Mouse (Mus musculus): ENCODE data around the gene Efna4. TPM values are rescaled to one million over a fixed set of nuclear protein-coding genes. Genes with fewer than 3 reads are reported as not detected.

Efna4 gene
- polyA plus RNA-seq, 1 experiment from 2014 or later = 20.5 TPM

GRCm38 (mm10) chr3:89365486-89366414 lies 27.9 kb upstream of the Efna4 start:
- H3K27ac ChIP-seq (ENCODE audit: low read depth, low read length) = no peak overlapping the region
- H3K9me3 ChIP-seq (ENCODE audit: control insufficient read depth, low read length) = no peaks in the 10 kb centered on the region
- H3K36me3 ChIP-seq (ENCODE audit: control insufficient read depth, insufficient read depth, low read length) = no peaks in the 10 kb centered on the region
- WGBS = 70% methylated on average over 20 of the region's 20 CpGs
- H3K27me3 ChIP-seq (ENCODE audit: control insufficient read depth, insufficient read depth, low read length) = no peaks in the 10 kb centered on the region
- ATAC-seq (ENCODE audit: insufficient read depth, low FRiP score, low TSS enrichment) (no peak), DNase-seq (ENCODE audit: low spot score) (no peak)
- H3K4me3 ChIP-seq (ENCODE audit: low read depth, low read length) = no peak overlapping the region
- H3K4me1 ChIP-seq (ENCODE audit: control insufficient read depth, insufficient read depth, low read length) = no peaks in the 10 kb centered on the region
- no peak overlapping the region for H3K9ac ChIP-seq (ENCODE audit: low read length)
- H3K4me2 ChIP-seq (ENCODE audit: low read depth) = no peak overlapping the region

GRCm38 (mm10) chr3:89365153-89365485 lies 27.3 kb upstream of the Efna4 start, which contains the start of gene Dcst1:
Gene Dcst1 (minus strand): TSS chr3:89365253.
- no peak within 1 kb of the TSS for H3K27ac ChIP-seq (ENCODE audit: low read depth, low read length)
- H3K4me3 ChIP-seq (ENCODE audit: low read depth, low read length) = no peak within 1 kb of the TSS
- H3K9ac ChIP-seq (ENCODE audit: low read length) = no peak within 1 kb of the TSS
- no peak within 1 kb of the TSS for H3K4me2 ChIP-seq (ENCODE audit: low read depth)
- H3K9me3 ChIP-seq (ENCODE audit: control insufficient read depth, low read length) = no peaks in the 10 kb centered on the region
- ATAC-seq (ENCODE audit: insufficient read depth, low FRiP score, low TSS enrichment) = no peak
- WGBS = 92% methylated on average over 11 of the region's 11 CpGs
- DNase-seq (ENCODE audit: low spot score) = no peak
- H3K36me3 ChIP-seq (ENCODE audit: control insufficient read depth, insufficient read depth, low read length) = no peaks in the 10 kb centered on the region
- H3K4me1 ChIP-seq (ENCODE audit: control insufficient read depth, insufficient read depth, low read length) = no peaks in the 10 kb centered on the region
- H3K27me3 ChIP-seq (ENCODE audit: control insufficient read depth, insufficient read depth, low read length) = no peaks in the 10 kb centered on the region

- no peaks in the 10 kb centered on the region for H3K9me3 ChIP-seq (ENCODE audit: control insufficient read depth, low read length)
- ATAC-seq (ENCODE audit: insufficient read depth, low FRiP score, low TSS enrichment) (no peak), DNase-seq (ENCODE audit: low spot score) (no peak)
- no peaks in the 10 kb centered on the region for H3K27me3 ChIP-seq (ENCODE audit: control insufficient read depth, insufficient read depth, low read length)
- WGBS = 65% methylated on average over 8 of the region's 8 CpGs
- no peak overlapping the region for H3K4me3 ChIP-seq (ENCODE audit: low read depth, low read length)
- no peaks in the 10 kb centered on the region for H3K4me1 ChIP-seq (ENCODE audit: control insufficient read depth, insufficient read depth, low read length)
- no peak overlapping the region for H3K9ac ChIP-seq (ENCODE audit: low read length)
- H3K27ac ChIP-seq (ENCODE audit: low read depth, low read length) = no peak overlapping the region
- H3K4me2 ChIP-seq (ENCODE audit: low read depth) = no peak overlapping the region
- no peaks in the 10 kb centered on the region for H3K36me3 ChIP-seq (ENCODE audit: control insufficient read depth, insufficient read depth, low read length)
Observed at GRCm38 (mm10) chr3:89364631-89365030, 26.8 kb upstream of the Efna4 start.

GRCm38 (mm10) chr3:89361675-89362074 lies 23.8 kb upstream of the Efna4 start, which contains the start of gene Dcst2:
Gene Dcst2 (plus strand): TSS chr3:89361975.
- no peak for DNase-seq (ENCODE audit: low spot score)
- no peak within 1 kb of the TSS for H3K4me2 ChIP-seq (ENCODE audit: low read depth)
- no peaks in the 10 kb centered on the region for H3K9me3 ChIP-seq (ENCODE audit: control insufficient read depth, low read length)
- no peaks in the 10 kb centered on the region for H3K36me3 ChIP-seq (ENCODE audit: control insufficient read depth, insufficient read depth, low read length)
- ATAC-seq (ENCODE audit: insufficient read depth, low FRiP score, low TSS enrichment) = no peak
- no peaks in the 10 kb centered on the region for H3K27me3 ChIP-seq (ENCODE audit: control insufficient read depth, insufficient read depth, low read length)
- WGBS = 91% methylated on average over 7 of the region's 7 CpGs
- H3K4me1 ChIP-seq (ENCODE audit: control insufficient read depth, insufficient read depth, low read length) = no peaks in the 10 kb centered on the region
- no peak within 1 kb of the TSS for H3K4me3 ChIP-seq (ENCODE audit: low read depth, low read length)
- no peak within 1 kb of the TSS for H3K27ac ChIP-seq (ENCODE audit: low read depth, low read length)
- H3K9ac ChIP-seq (ENCODE audit: low read length) = no peak within 1 kb of the TSS

- H3K36me3 ChIP-seq (ENCODE audit: control insufficient read depth, insufficient read depth, low read length) = no peaks in the 10 kb centered on the region
- H3K4me3 ChIP-seq (ENCODE audit: low read depth, low read length) = no peak overlapping the region
- DNase-seq (ENCODE audit: low spot score) (no peak), ATAC-seq (ENCODE audit: insufficient read depth, low FRiP score, low TSS enrichment) (no peak)
- no peak overlapping the region for H3K9ac ChIP-seq (ENCODE audit: low read length)
- no peak overlapping the region for H3K27ac ChIP-seq (ENCODE audit: low read depth, low read length)
- no peaks in the 10 kb centered on the region for H3K9me3 ChIP-seq (ENCODE audit: control insufficient read depth, low read length)
- no peaks in the 10 kb centered on the region for H3K27me3 ChIP-seq (ENCODE audit: control insufficient read depth, insufficient read depth, low read length)
- H3K4me1 ChIP-seq (ENCODE audit: control insufficient read depth, insufficient read depth, low read length) = no peaks in the 10 kb centered on the region
- H3K4me2 ChIP-seq (ENCODE audit: low read depth) = no peak overlapping the region
- WGBS = 75% methylated on average over 3 of the region's 3 CpGs
Observed at GRCm38 (mm10) chr3:89360237-89360636, 22.4 kb upstream of the Efna4 start.

GRCm38 (mm10) chr3:89359630-89360029 lies 21.8 kb upstream of the Efna4 start:
- 73% methylated on average over 6 of the region's 6 CpGs for WGBS
- Histone ChIP-seq H3K27ac (ENCODE audit: low read depth, low read length) (no peak overlapping the region), H3K4me3 (ENCODE audit: low read depth, low read length) (no peak overlapping the region), H3K4me2 (ENCODE audit: low read depth) (no peak overlapping the region), H3K9me3 (ENCODE audit: control insufficient read depth, low read length) (no peaks in the 10 kb centered on the region), H3K4me1 (ENCODE audit: control insufficient read depth, insufficient read depth, low read length) (no peaks in the 10 kb centered on the region), H3K36me3 (ENCODE audit: control insufficient read depth, insufficient read depth, low read length) (no peaks in the 10 kb centered on the region), H3K9ac (ENCODE audit: low read length) (no peak overlapping the region), H3K27me3 (ENCODE audit: control insufficient read depth, insufficient read depth, low read length) (no peaks in the 10 kb centered on the region)
- ATAC-seq (ENCODE audit: insufficient read depth, low FRiP score, low TSS enrichment) (no peak), DNase-seq (ENCODE audit: low spot score) (no peak)

- DNase-seq (ENCODE audit: low spot score) (no peak), ATAC-seq (ENCODE audit: insufficient read depth, low FRiP score, low TSS enrichment) (no peak)
- no peaks in the 10 kb centered on the region for H3K9me3 ChIP-seq (ENCODE audit: control insufficient read depth, low read length)
- no peaks in the 10 kb centered on the region for H3K27me3 ChIP-seq (ENCODE audit: control insufficient read depth, insufficient read depth, low read length)
- H3K27ac ChIP-seq (ENCODE audit: low read depth, low read length) = no peak overlapping the region
- no peak overlapping the region for H3K9ac ChIP-seq (ENCODE audit: low read length)
- WGBS = 72% methylated on average over 9 of the region's 9 CpGs
- no peaks in the 10 kb centered on the region for H3K36me3 ChIP-seq (ENCODE audit: control insufficient read depth, insufficient read depth, low read length)
- no peak overlapping the region for H3K4me2 ChIP-seq (ENCODE audit: low read depth)
- H3K4me1 ChIP-seq (ENCODE audit: control insufficient read depth, insufficient read depth, low read length) = no peaks in the 10 kb centered on the region
- no peak overlapping the region for H3K4me3 ChIP-seq (ENCODE audit: low read depth, low read length)
Observed at GRCm38 (mm10) chr3:89356029-89356428, 18.2 kb upstream of the Efna4 start.

- no peaks in the 10 kb centered on the region for H3K9me3 ChIP-seq (ENCODE audit: control insufficient read depth, low read length)
- DNase-seq (ENCODE audit: low spot score) = no peak
- no peak overlapping the region for H3K27ac ChIP-seq (ENCODE audit: low read depth, low read length)
- no peaks in the 10 kb centered on the region for H3K36me3 ChIP-seq (ENCODE audit: control insufficient read depth, insufficient read depth, low read length)
- H3K27me3 ChIP-seq (ENCODE audit: control insufficient read depth, insufficient read depth, low read length) = no peaks in the 10 kb centered on the region; the same call in 1 of the 2 replicates
- whole genome bisulfite sequencing = 90% methylated on average over 6 of the region's 6 CpGs
- no peak overlapping the region for H3K9ac ChIP-seq (ENCODE audit: low read length)
- no peak overlapping the region for H3K4me3 ChIP-seq (ENCODE audit: low read depth, low read length)
- H3K4me1 ChIP-seq (ENCODE audit: control insufficient read depth, insufficient read depth, low read length) = no peaks in the 10 kb centered on the region
- no peak overlapping the region for H3K4me2 ChIP-seq (ENCODE audit: low read depth)
- no peak for ATAC-seq (ENCODE audit: insufficient read depth, low FRiP score, low TSS enrichment)
Observed at GRCm38 (mm10) chr3:89355512-89355902, 17.7 kb upstream of the Efna4 start.

Data from neural tube, embryonic 11.5 days (tissue).